Mouse (Mus musculus) MEL (cell line): Measurements from ENCODE around the gene Ttyh2.

ENCODE experiments used
- CTCF ChIP-seq, 3 experiments: IDR thresholded peaks in 2 of 3; conservative IDR thresholded peaks in 1 of 3; 2 replicates each; pipeline ENCODE4 v1.5.1; 2011 to 2012; ENCODE audit warnings: low read length in 3 of 3, low read depth in 2 of 3, mild to moderate bottlenecking in 2 of 3, improper control_type of control experiment in 1 of 3, inconsistent platforms in 1 of 3, mixed read lengths in 1 of 3, moderate library complexity in 1 of 3; ENCODE audit not compliant: control insufficient read depth in 1 of 3, insufficient read depth in 1 of 3, poor library complexity in 1 of 3, severe bottlenecking in 1 of 3
- GATA1 ChIP-seq: IDR thresholded peaks from 2 replicates; pipeline ENCODE4 v1.6.1; 2011; ENCODE audit warnings: low read depth, low read length, improper control_type of control experiment
- USF2 ChIP-seq, 2 experiments: IDR thresholded peaks; 2 replicates each; pipeline ENCODE4 v1.6.1; 2011 to 2012; ENCODE audit warnings: improper control_type of control experiment in 2 of 2, low read length in 2 of 2, borderline replicate concordance in 1 of 2, inconsistent platforms in 1 of 2, low read depth in 1 of 2, mild to moderate bottlenecking in 1 of 2; ENCODE audit not compliant: insufficient read depth in 1 of 2

DNA sequence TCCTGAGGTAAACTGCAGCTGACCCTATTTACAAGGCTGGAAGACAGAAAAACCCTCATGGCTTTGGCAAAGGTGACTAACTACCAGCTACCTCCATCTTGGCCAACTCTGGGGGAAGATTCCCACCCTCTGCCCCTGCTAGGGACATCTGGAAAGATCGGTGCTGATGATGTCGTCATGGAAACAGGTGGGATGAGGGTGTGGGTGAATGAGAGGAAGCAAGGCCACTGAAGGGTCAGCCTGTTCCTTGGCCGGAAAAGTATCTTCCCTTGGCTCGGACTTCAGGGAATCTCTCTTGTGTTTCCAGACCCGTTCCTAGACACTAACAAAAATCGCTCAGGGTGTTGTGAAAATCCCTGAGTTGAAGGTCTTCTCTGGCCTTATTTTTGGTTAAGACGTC is 40.3 kb downstream of the Ttyh2 start:
- no peak for TF ChIP-seq GATA1
- no peak for TF ChIP-seq USF2 (IDR thresholded peaks at IDR 0.05; ENCODE audit: borderline replicate concordance in 1 of 2, insufficient read depth in 1 of 2, low read depth in 1 of 2, low read length in 2 of 2)
- TF ChIP-seq CTCF (IDR thresholded peaks at IDR 0.05 in 2 of 3, conservative IDR thresholded peaks at IDR 0.05 in 1 of 3; ENCODE audit: control insufficient read depth in 1 of 3, insufficient read depth in 1 of 3, low read depth in 2 of 3, low read length in 3 of 3, poor library complexity in 1 of 3, severe bottlenecking in 1 of 3), result no peak
